In the genomic region with DNA sequence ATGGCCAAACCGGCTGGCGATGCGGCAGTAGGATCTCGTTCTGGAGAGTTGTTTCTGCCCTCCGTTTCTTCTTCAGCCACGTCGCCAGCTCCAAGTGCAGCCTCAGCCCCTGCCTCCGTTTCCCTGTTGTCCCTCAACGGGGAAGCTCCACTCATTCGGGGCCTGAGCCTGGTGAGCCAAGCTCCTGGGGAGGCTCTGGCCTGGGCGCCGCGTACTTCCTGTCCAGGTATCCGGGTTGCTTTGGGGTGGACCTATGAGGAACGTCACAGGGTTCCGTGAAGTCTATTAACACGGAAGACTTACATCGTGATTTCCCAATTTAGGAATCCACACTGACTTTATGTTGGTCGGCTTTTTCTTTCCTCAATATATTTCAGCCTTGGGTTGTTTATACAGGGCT, we compare ENCODE assay signal across 8 mouse cellular contexts. TPM values are rescaled to one million over a fixed set of nuclear protein-coding genes. Genes with fewer than 3 reads are reported as not detected.
DNase-seq lines count a peak whose midpoint lies in the region; ATAC-seq and TF ChIP-seq lines count a peak whose summit lies in the region.

No protein-coding gene starts in this region.

- DNase-seq in heart, adult 2 months: peak; percentile 50 to 57
- DNase-seq in heart, postnatal 25 days (ENCODE audit: low spot score): no peak
- DNase-seq in adrenal gland, adult 8-10 months: peak; percentile 41
- peak; percentile 58 to 72 for DNase-seq in lung, adult 18-20 months
- no peak for DNase-seq in right cerebral cortex, postnatal 25 days

- peaks cover 3% of the 10 kb centered on the region; the same call in 1 of the 2 replicates for H3K79me2 ChIP-seq in heart, adult 2 months (replicated peaks; ENCODE audit: control insufficient read depth, insufficient read depth, low read length)

- WGBS in heart, adult 2 months: under 1% methylated on average over 19 of the region's 19 CpGs
- WGBS in forebrain, embryonic 13.5 days: under 1% methylated on average over 19 of the region's 19 CpGs
- under 1% methylated on average over 19 of the region's 19 CpGs for whole genome bisulfite sequencing in intestine, embryonic 16.5 days
- 2% methylated on average over 19 of the region's 19 CpGs for WGBS in neural tube, embryonic 14.5 days

- peak overlapping the region; percentile 98 for H3K4me3 ChIP-seq in heart, adult 2 months
- H3K4me3 ChIP-seq in forebrain, embryonic 13.5 days: peak overlapping the region; percentile 67
- peak overlapping the region; percentile 91 for H3K4me3 ChIP-seq in intestine, embryonic 16.5 days (ENCODE audit: low read length)
- peak overlapping the region; percentile 82 for H3K4me3 ChIP-seq in neural tube, embryonic 14.5 days (ENCODE audit: low read depth, low read length)

- no peaks in the 10 kb centered on the region for H3K9me3 ChIP-seq in forebrain, embryonic 13.5 days (replicated peaks)
- no peaks in the 10 kb centered on the region for H3K9me3 ChIP-seq in intestine, embryonic 16.5 days (ENCODE audit: control insufficient read depth, low read length)
- no peaks in the 10 kb centered on the region for H3K9me3 ChIP-seq in neural tube, embryonic 14.5 days (ENCODE audit: control insufficient read depth, low read length)

- TF ChIP-seq EP300 in heart, adult 2 months (IDR thresholded peaks at IDR 0.05; ENCODE audit: insufficient read depth, low read depth, low read length): no peak

- no peaks in the 10 kb centered on the region for H3K27me3 ChIP-seq in heart, adult 2 months (ENCODE audit: control insufficient read depth, insufficient read depth, low read length)
- no peaks in the 10 kb centered on the region for H3K27me3 ChIP-seq in forebrain, embryonic 13.5 days
- H3K27me3 ChIP-seq in intestine, embryonic 16.5 days (replicated peaks; ENCODE audit: control insufficient read depth, insufficient read depth, low read length): no peaks in the 10 kb centered on the region
- no peaks in the 10 kb centered on the region; the same call in 1 of the 2 replicates for H3K27me3 ChIP-seq in neural tube, embryonic 14.5 days (ENCODE audit: control insufficient read depth, insufficient read depth, low read length)

- H3K27ac ChIP-seq in heart, adult 2 months: peak overlapping the region; percentile 92
- H3K27ac ChIP-seq in forebrain, embryonic 13.5 days: peak overlapping the region; percentile 83
- peak overlapping the region; percentile 98 for H3K27ac ChIP-seq in intestine, embryonic 16.5 days (ENCODE audit: low read length)
- H3K27ac ChIP-seq in neural tube, embryonic 14.5 days (ENCODE audit: low read depth, low read length): peak overlapping the region; percentile 85

- intact Hi-C loops in heart, adult 2 months (cut with DNase I): loop anchor here (1.0 to 10.0 kb wide), 5 partner anchors 18 to 242 kb away; a partner anchor contains a TSS
- intact Hi-C loops in heart, postnatal 25 days (cut with DNase I): loop anchor here (2.0 kb wide), 1 partner anchor 16 kb away; no protein-coding TSS in a partner anchor

- no peak; the same call in 1 of the 2 replicates for TF ChIP-seq POLR2A in heart, adult 2 months (IDR thresholded peaks at IDR 0.05; ENCODE audit: insufficient read depth, low read depth, low read length)

- peaks cover 5% of the 10 kb centered on the region for H3K4me1 ChIP-seq in heart, adult 2 months (ENCODE audit: control insufficient read depth, insufficient read depth, low read length)
- peaks cover 26% of the 10 kb centered on the region for H3K4me1 ChIP-seq in forebrain, embryonic 13.5 days
- H3K4me1 ChIP-seq in intestine, embryonic 16.5 days (ENCODE audit: control insufficient read depth, insufficient read depth, low read length): peaks cover 17% of the 10 kb centered on the region
- peaks cover 15% of the 10 kb centered on the region; the same call in 1 of the 2 replicates for H3K4me1 ChIP-seq in neural tube, embryonic 14.5 days (ENCODE audit: control insufficient read depth, insufficient read depth, low read length)

- H3K36me3 ChIP-seq in heart, adult 2 months (ENCODE audit: control insufficient read depth, insufficient read depth, low read length): peaks cover 3% of the 10 kb centered on the region
- peaks cover 32% of the 10 kb centered on the region for H3K36me3 ChIP-seq in forebrain, embryonic 13.5 days (ENCODE audit: poor library complexity, severe bottlenecking)
- H3K36me3 ChIP-seq in intestine, embryonic 16.5 days (ENCODE audit: control insufficient read depth, insufficient read depth, low read length): peaks cover 8% of the 10 kb centered on the region
- peaks cover 4% of the 10 kb centered on the region; the same call in 1 of the 2 replicates for H3K36me3 ChIP-seq in neural tube, embryonic 14.5 days (ENCODE audit: control insufficient read depth, insufficient read depth, low read length)

- peak overlapping the region; percentile 93 for H3K4me2 ChIP-seq in forebrain, embryonic 13.5 days
- H3K4me2 ChIP-seq in intestine, embryonic 16.5 days (ENCODE audit: low read depth, low read length): peak overlapping the region; percentile 81
- peak overlapping the region; percentile 97 for H3K4me2 ChIP-seq in neural tube, embryonic 14.5 days (ENCODE audit: low read depth, low read length)

- TF ChIP-seq CTCF in heart, adult 2 months (IDR thresholded peaks at IDR 0.05): no peak

- peak overlapping the region; percentile 77 for H3K9ac ChIP-seq in heart, adult 2 months (ENCODE audit: low read depth, low read length)
- H3K9ac ChIP-seq in forebrain, embryonic 13.5 days: peak overlapping the region; percentile 86
- H3K9ac ChIP-seq in intestine, embryonic 16.5 days (ENCODE audit: low read depth, low read length): peak overlapping the region; percentile 90
- peak overlapping the region; percentile 92 for H3K9ac ChIP-seq in neural tube, embryonic 14.5 days (replicated peaks; ENCODE audit: low read depth, low read length)

- peak; percentile 20; the same call in 1 of the 2 replicates for ATAC-seq in forebrain, embryonic 13.5 days
- ATAC-seq in intestine, embryonic 16.5 days: peak; percentile 66
- ATAC-seq in neural tube, embryonic 14.5 days (ENCODE audit: low read depth): 0 out of 2 replicates have a peak, but pooled peaks have one; percentile 7

RNA-seq across cellular contexts. Expression of a gene that starts 0.5 kb away (rescaled TPM):
- 10 to 100 TPM; 63.8 to 73.5 TPM for total RNA-seq in heart, adult 2 months (2021)
- polyA plus RNA-seq in heart, adult 2 months (2012; rRNA removed): 93.0 and 109 TPM in 2 replicates
- total RNA-seq in heart, postnatal 25 days (2021): 10 to 100 TPM; 68.2 to 72.9 TPM
- 10 to 100 TPM; 41.9 to 52.6 (median 47.6) TPM for total RNA-seq in adrenal gland, adult 8-10 months (2022)
- polyA plus RNA-seq in forebrain, embryonic 13.5 days (2015; fragmentation: Nextera tagmentation; extraction: Ambion mirVana): 29.7 and 31.8 TPM in 2 replicates
- polyA plus RNA-seq in intestine, embryonic 16.5 days (2015; fragmentation: Nextera tagmentation; extraction: Ambion mirVana): 28.3 and 31.7 TPM in 2 replicates
- polyA plus RNA-seq in neural tube, embryonic 14.5 days (2014; fragmentation: Nextera tagmentation; extraction: Ambion mirVana): 50.5 and 51.3 TPM in 2 replicates

RNA-seq across cellular contexts. Expression of a gene that starts 0.5 kb away (rescaled TPM):
- 10 to 100 TPM in 1 of 2 experiments, 1 to 10 TPM in 1; 8.7 to 11.2 TPM for total RNA-seq in heart, adult 2 months (2021)
- polyA plus RNA-seq in heart, adult 2 months (2012; rRNA removed): 15.1 and 18.9 TPM in 2 replicates
- 10 to 100 TPM; 11.2 to 12.9 TPM for total RNA-seq in heart, postnatal 25 days (2021)
- total RNA-seq in adrenal gland, adult 8-10 months (2022): 10 to 100 TPM; 17.0 to 28.2 (median 22.8) TPM
- polyA plus RNA-seq in forebrain, embryonic 13.5 days (2015; fragmentation: Nextera tagmentation; extraction: Ambion mirVana): 22.0 and 23.1 TPM in 2 replicates
- polyA plus RNA-seq in intestine, embryonic 16.5 days (2015; fragmentation: Nextera tagmentation; extraction: Ambion mirVana): 25.4 and 26.5 TPM in 2 replicates
- polyA plus RNA-seq in neural tube, embryonic 14.5 days (2014; fragmentation: Nextera tagmentation; extraction: Ambion mirVana): 20.0 and 20.2 TPM in 2 replicates

RNA-seq across cellular contexts. Expression of a gene that starts 12.3 kb away (rescaled TPM):
- total RNA-seq in heart, adult 2 months (2021): 10 to 100 TPM; 26.6 to 29.1 TPM
- 25.2 and 30.3 TPM in 2 replicates for polyA plus RNA-seq in heart, adult 2 months (2012; rRNA removed)
- 10 to 100 TPM; 26.1 to 29.6 TPM for total RNA-seq in heart, postnatal 25 days (2021)
- total RNA-seq in adrenal gland, adult 8-10 months (2022): 10 to 100 TPM; 20.9 to 32.9 (median 31.4) TPM
- 28.6 and 31.7 TPM in 2 replicates for polyA plus RNA-seq in forebrain, embryonic 13.5 days (2015; fragmentation: Nextera tagmentation; extraction: Ambion mirVana)
- 21.5 and 27.8 TPM in 2 replicates for polyA plus RNA-seq in intestine, embryonic 16.5 days (2015; fragmentation: Nextera tagmentation; extraction: Ambion mirVana)
- 38.3 and 49.1 TPM in 2 replicates for polyA plus RNA-seq in neural tube, embryonic 14.5 days (2014; fragmentation: Nextera tagmentation; extraction: Ambion mirVana)

RNA-seq across cellular contexts. Expression of a gene that starts 18.2 kb away (rescaled TPM):
- total RNA-seq in heart, adult 2 months (2021): 1 to 10 TPM; 3.2 to 3.8 TPM
- 4.9 and 8.5 TPM in 2 replicates for polyA plus RNA-seq in heart, adult 2 months (2012; rRNA removed)
- total RNA-seq in heart, postnatal 25 days (2021): 1 to 10 TPM; 2.3 to 4.0 TPM
- 10 to 100 TPM; 19.4 to 49.8 (median 33.2) TPM for total RNA-seq in adrenal gland, adult 8-10 months (2022)
- 14.6 and 21.1 TPM in 2 replicates for polyA plus RNA-seq in forebrain, embryonic 13.5 days (2015; fragmentation: Nextera tagmentation; extraction: Ambion mirVana)
- 9.2 and 10.1 TPM in 2 replicates for polyA plus RNA-seq in intestine, embryonic 16.5 days (2015; fragmentation: Nextera tagmentation; extraction: Ambion mirVana)
- polyA plus RNA-seq in neural tube, embryonic 14.5 days (2014; fragmentation: Nextera tagmentation; extraction: Ambion mirVana): 15.6 and 17.3 TPM in 2 replicates

RNA-seq across cellular contexts. Expression of a gene that starts 18.2 kb away (rescaled TPM):
- 10 to 100 TPM; 42.4 to 42.5 TPM for total RNA-seq in heart, adult 2 months (2021)
- polyA plus RNA-seq in heart, adult 2 months (2012; rRNA removed): 68.3 and 82.0 TPM in 2 replicates
- total RNA-seq in heart, postnatal 25 days (2021): 10 to 100 TPM; 45.2 to 48.8 TPM
- 100 to 1,000 TPM; 102 to 131 (median 120) TPM for total RNA-seq in adrenal gland, adult 8-10 months (2022)
- 143 and 157 TPM in 2 replicates for polyA plus RNA-seq in forebrain, embryonic 13.5 days (2015; fragmentation: Nextera tagmentation; extraction: Ambion mirVana)
- 108 and 120 TPM in 2 replicates for polyA plus RNA-seq in intestine, embryonic 16.5 days (2015; fragmentation: Nextera tagmentation; extraction: Ambion mirVana)
- 125 and 129 TPM in 2 replicates for polyA plus RNA-seq in neural tube, embryonic 14.5 days (2014; fragmentation: Nextera tagmentation; extraction: Ambion mirVana)

Comparison
In these comparisons a context has a peak if more than half of its experiments do, and no peak if none do; other contexts are left out.
1. DNase-seq: peak in heart, adult 2 months (2 of 2), adrenal gland, adult 8-10 months (single experiment) and lung, adult 18-20 months (2 of 2); none in heart, postnatal 25 days (single experiment) and right cerebral cortex, postnatal 25 days (single experiment).
2. ATAC-seq: peak in every context shown above with its lines; median percentile 66 in intestine, embryonic 16.5 days; 20 in forebrain, embryonic 13.5 days; 7 in neural tube, embryonic 14.5 days.
3. Peak in every context shown above with its lines, with median percentiles within 50 percentile points of each other: H3K27ac ChIP-seq, H3K4me3 ChIP-seq, H3K9ac ChIP-seq and H3K4me2 ChIP-seq.